In the genomic region with DNA sequence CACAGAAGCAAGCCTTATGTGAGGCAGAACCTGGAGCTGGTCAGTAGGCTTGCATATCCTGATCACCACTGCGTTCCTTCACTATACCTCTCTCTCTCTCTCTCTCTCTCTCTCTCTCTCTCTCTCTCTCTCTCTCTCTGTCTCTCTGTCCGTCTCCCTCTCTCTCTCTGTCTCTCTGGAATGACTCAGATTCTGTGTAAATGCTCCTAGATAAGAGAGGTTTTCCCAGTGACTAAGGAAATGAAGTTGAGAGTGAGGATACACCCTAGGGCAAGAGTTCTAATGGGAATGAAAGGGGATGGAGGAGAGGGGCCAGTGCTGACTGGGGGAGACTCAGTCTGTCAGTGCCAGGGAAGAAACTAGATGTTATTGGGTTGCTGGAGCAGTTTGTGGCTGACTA, we compare ENCODE assay signal across 34 mouse cellular contexts.
"Had no signal": no experiment of that assay in that cellular context is flagged by ENCODE, and none has a peak within 500 bp of the region (broad histone marks: within the 10 kb centered on the region; RNA-seq: fewer than 3 reads in every experiment).

No protein-coding gene starts in this region.

- H3K4me3 ChIP-seq: heart, embryonic 12.5 days; heart, embryonic 13.5 days; heart, embryonic 15.5 days; hindbrain, embryonic 10.5 days; hindbrain, embryonic 12.5 days; hindbrain, embryonic 13.5 days; hindbrain, embryonic 15.5 days; intestine, embryonic 15.5 days; kidney, embryonic 15.5 days; layer of hippocampus, adult 2 months; left cerebral cortex, adult 2 months had no signal

- H3K4me1 ChIP-seq: heart, embryonic 15.5 days; hindbrain, embryonic 12.5 days; hindbrain, embryonic 15.5 days; intestine, embryonic 15.5 days had no signal

- DNase-seq: heart, postnatal 10 days; heart, postnatal 14 days; heart, postnatal 36 days; heart, postnatal 4 days; kidney, adult 11 months; kidney, adult 18-20 months; kidney, adult 2 months; kidney, adult 8-10 months; kidney, adult 9 months; kidney, postnatal 10 days; kidney, postnatal 14 days; kidney, postnatal 25 days; kidney, postnatal 36 days; kidney, postnatal 4 days; layer of hippocampus, adult 9-11 months; layer of hippocampus, postnatal 36 days had no signal

- H3K36me3 ChIP-seq: heart, embryonic 12.5 days; heart, embryonic 13.5 days; heart, embryonic 15.5 days; hindbrain, embryonic 10.5 days; hindbrain, embryonic 12.5 days; hindbrain, embryonic 13.5 days; hindbrain, embryonic 15.5 days; intestine, embryonic 15.5 days; kidney, embryonic 15.5 days had no signal

- H3K27ac ChIP-seq: heart, embryonic 13.5 days; heart, embryonic 15.5 days; hindbrain, embryonic 10.5 days; hindbrain, embryonic 12.5 days; hindbrain, embryonic 13.5 days; hindbrain, embryonic 14.5 days; hindbrain, embryonic 15.5 days; hindbrain, postnatal 0 days; intestine, embryonic 15.5 days; kidney, embryonic 15.5 days; kidney, postnatal 0 days; layer of hippocampus, adult 2 months; left cerebral cortex, adult 2 months had no signal

- ATAC-seq: hindbrain, embryonic 16.5 days; inflammation-experienced regulatory T-cells, adult 6 months; intestine, embryonic 15.5 days; intestine, embryonic 16.5 days; intestine, postnatal 0 days had no signal

- H3K27me3 ChIP-seq: heart, embryonic 12.5 days; heart, embryonic 13.5 days; heart, embryonic 15.5 days; hindbrain, embryonic 12.5 days; hindbrain, embryonic 13.5 days; hindbrain, embryonic 15.5 days; intestine, embryonic 15.5 days; kidney, embryonic 15.5 days had no signal

- H3K9me3 ChIP-seq: heart, embryonic 12.5 days; heart, embryonic 13.5 days; heart, embryonic 15.5 days; hindbrain, embryonic 10.5 days; hindbrain, embryonic 12.5 days; hindbrain, embryonic 13.5 days; hindbrain, embryonic 15.5 days; intestine, embryonic 15.5 days; kidney, embryonic 15.5 days had no signal
